Mouse (Mus musculus): ENCODE results near the gene Edar.
A peak's percentile ranks its signal among the peaks of the same experiment; 100 is the strongest.

Edar gene

GRCm38 (mm10) chr10:58651270-58652042 lies 24.0 kb downstream of the Edar start:
- no peak for DNase-seq

- DNase-seq = no peak
Measured at GRCm38 (mm10) chr10:58648787-58649186, 26.7 kb downstream of the Edar start.

GRCm38 (mm10) chr10:58644671-58645070 lies 30.8 kb downstream of the Edar start:
- no peak for DNase-seq

- peak; percentile 59 to 61 for DNase-seq
Measured at GRCm38 (mm10) chr10:58644194-58644593, 31.3 kb downstream of the Edar start.

GRCm38 (mm10) chr10:58643001-58643400 lies 32.5 kb downstream of the Edar start:
- DNase-seq = no peak

GRCm38 (mm10) chr10:58641631-58642030 lies 33.8 kb downstream of the Edar start:
- DNase-seq = no peak

- DNase-seq = no peak
Measured at GRCm38 (mm10) chr10:58640446-58641400, 34.7 kb downstream of the Edar start.

GRCm38 (mm10) chr10:58639291-58639690 lies 36.2 kb downstream of the Edar start:
- peak; percentile 29 to 34 for DNase-seq

- no peak for DNase-seq
Measured at GRCm38 (mm10) chr10:58636431-58637080, 38.9 kb downstream of the Edar start.

- DNase-seq = no peak
Measured at GRCm38 (mm10) chr10:58633507-58633906, 41.9 kb downstream of the Edar start.

GRCm38 (mm10) chr10:58627569-58627968 lies 47.9 kb downstream of the Edar start:
- peak; percentile 17 to 28 for DNase-seq

GRCm38 (mm10) chr10:58624848-58625711 lies 50.4 kb downstream of the Edar start:
- no peak for DNase-seq

- DNase-seq = peak; percentile 13 to 22
Measured at GRCm38 (mm10) chr10:58619266-58619665, 56.2 kb downstream of the Edar start.

- peak; percentile 80 to 87 for DNase-seq
Measured at GRCm38 (mm10) chr10:58618501-58619216, 56.8 kb downstream of the Edar start.

GRCm38 (mm10) chr10:58616565-58616964 lies 58.9 kb downstream of the Edar start:
- no peak for DNase-seq

GRCm38 (mm10) chr10:58614601-58615000 lies 60.9 kb downstream of the Edar start:
- no peak for DNase-seq

- no peak for DNase-seq
Measured at GRCm38 (mm10) chr10:58610484-58611261, 64.8 kb downstream of the Edar start.

GRCm38 (mm10) chr10:58608858-58609257 lies 66.6 kb downstream of the Edar start:
- no peak for DNase-seq

- no peak for DNase-seq
Measured at GRCm38 (mm10) chr10:58606356-58606755, 69.1 kb downstream of the Edar start.

- peak; percentile 49 to 60 for DNase-seq
Measured at GRCm38 (mm10) chr10:58604779-58605178, 70.7 kb downstream of the Edar start.

GRCm38 (mm10) chr10:58601946-58602345 lies 73.5 kb downstream of the Edar start:
- no peak for DNase-seq

All from cerebellum, adult 18-20 months (tissue).